Mouse (Mus musculus) brain, adult 10 weeks (tissue): ENCODE measurements around the gene Coro1b. TPM values are rescaled to one million over a fixed set of nuclear protein-coding genes. Genes with fewer than 3 reads are reported as not detected.

ENCODE experiments used
- polyA plus RNA-seq: library from polyadenylated mRNA; stranded (reverse); fragments of 350-450 nt; fragmentation: Illumina TruSeq; extraction: RNeasy Lipid Tissue Mini Kit (QIAGEN cat#74804); gene quantifications from one replicate; pipeline ENCODE4 v1.2.3, GENCODE M21; 2015; ENCODE audit warnings: low read depth, low replicate concordance

Gene Coro1b
- polyA plus RNA-seq = 127 TPM

GRCm38 (mm10) chr19:4148491-4148806, at the start of gene Coro1b:
TSS of gene Coro1b (plus strand) at chr19:4148619.

GRCm38 (mm10) chr19:4099837-4100717, 48.3 kb upstream of the Coro1b start, which contains the start of gene Pitpnm1:
TSS of gene Pitpnm1 (plus strand) at chr19:4099998.

DNA sequence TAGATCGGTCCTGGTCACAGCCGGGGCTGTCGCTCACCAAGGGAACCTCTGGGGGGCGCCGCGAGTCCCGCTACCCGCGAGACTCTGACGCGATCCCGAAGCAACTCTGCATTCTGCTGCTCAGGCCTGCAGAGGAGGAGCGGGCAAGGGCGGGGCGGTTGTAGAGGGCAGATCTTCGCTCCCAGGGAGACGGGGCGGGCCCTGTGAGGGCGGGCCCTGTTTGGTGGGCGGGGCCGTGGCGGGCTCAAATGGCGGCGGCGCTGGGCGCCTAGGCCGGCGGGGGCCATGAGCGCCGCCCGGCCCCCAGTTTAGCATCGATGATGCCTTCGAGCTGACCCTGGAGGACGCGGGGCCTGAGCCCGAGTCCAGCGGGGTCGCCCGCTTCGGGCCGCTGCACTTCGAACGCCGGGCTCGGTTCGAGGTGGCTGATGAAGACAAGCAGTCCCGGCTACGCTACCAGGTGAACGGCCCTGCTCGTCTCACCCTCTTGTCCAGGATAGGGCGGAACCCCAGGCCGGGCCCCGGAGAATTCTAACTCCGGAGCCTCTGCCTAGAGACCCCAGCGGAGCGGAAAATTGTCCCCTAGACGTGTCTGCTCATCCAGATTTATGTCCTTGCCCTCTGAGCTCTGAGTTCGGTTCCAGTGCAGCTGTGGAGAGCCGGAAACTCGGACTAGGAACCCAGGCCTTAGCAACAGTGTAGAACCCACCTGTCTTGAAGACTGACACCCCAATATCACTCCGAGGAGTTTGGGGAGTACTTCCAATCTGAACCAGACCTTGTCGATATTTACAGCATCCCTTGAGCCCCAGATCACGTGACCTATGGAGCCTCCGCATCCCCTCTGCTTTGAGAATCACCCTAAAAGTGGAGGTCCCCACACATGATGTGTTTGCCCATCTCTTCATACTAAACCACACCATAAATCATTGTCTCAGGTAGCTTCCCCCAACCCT, 22.4 kb upstream of the Coro1b start, which contains the start of gene Aip:
Aip (minus strand) TSS at position 118 of the 956 bp plus-strand sequence.

DNA sequence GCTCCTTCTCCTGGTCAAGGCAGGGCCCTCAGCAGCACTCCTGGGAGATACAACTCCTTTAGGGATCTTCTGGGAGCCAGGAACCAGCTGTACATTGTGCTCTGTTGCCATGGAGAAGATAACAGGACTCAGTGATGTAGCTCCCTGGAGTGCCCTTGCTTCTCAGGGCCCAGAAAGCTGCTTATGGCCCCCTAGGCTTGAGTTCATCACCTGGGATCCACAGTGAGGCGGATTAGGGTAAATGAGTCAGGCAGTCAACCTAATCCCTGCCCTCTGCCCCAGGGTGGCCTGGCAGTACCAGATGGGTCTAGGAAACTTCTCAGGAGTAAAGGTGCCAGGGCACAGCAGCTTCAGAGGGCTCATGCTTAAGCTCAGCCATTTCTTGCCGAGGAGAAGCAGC, 9.0 kb upstream of the Coro1b start, which contains the start of gene Gpr152:
Gpr152 (plus strand) TSS at position 342 of the 400 bp plus-strand sequence.

DNA sequence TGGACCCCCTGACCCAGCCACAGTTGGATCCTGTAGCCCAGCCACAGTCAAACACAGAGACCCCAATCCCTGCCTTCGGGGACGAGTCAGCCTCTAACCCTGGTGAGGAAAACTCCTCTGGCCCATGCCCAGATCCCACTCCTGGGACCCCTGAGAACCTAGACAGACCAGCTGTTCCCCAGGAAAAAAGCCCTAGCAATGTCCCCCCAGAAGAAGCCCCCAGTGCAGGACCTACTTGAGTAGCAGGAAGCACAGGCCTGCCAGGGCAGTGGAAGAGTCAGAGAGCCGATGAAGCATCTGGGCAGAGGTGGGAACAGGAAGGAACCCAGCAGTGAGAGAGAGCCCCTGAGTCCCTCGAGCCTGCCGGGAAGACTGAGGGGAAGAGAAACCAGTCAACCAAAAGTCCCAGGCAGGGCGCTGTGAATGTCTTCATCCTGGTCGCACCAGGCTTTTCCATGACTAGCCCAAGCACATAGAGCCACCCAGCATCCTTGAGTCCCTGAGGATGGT, 4.6 kb upstream of the Coro1b start, which contains the start of gene Cabp4:
Cabp4 (minus strand) TSS at position 275 of the 510 bp plus-strand sequence.

DNA sequence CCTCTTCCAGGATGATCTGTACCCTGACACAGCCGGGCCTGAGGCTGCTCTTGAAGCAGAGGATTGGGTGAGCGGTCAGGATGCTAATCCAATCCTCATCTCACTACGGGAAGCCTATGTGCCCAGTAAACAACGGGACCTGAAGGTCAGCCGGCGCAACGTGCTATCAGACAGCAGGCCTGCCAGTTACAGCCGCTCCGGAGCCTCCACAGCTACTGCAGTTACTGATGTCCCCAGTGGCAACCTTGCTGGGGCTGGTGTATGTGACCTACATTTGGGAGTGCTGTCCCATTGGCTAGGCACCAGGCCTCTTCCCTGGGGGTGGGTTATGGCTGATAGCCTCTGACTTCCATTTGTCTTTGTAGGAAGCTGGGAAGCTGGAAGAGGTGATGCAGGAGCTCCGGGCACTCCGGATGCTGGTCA, 4.8 kb downstream of the Coro1b start, which contains the start of gene Ptprcap:
Ptprcap (plus strand) TSS at position 373 of the 423 bp plus-strand sequence.

DNA sequence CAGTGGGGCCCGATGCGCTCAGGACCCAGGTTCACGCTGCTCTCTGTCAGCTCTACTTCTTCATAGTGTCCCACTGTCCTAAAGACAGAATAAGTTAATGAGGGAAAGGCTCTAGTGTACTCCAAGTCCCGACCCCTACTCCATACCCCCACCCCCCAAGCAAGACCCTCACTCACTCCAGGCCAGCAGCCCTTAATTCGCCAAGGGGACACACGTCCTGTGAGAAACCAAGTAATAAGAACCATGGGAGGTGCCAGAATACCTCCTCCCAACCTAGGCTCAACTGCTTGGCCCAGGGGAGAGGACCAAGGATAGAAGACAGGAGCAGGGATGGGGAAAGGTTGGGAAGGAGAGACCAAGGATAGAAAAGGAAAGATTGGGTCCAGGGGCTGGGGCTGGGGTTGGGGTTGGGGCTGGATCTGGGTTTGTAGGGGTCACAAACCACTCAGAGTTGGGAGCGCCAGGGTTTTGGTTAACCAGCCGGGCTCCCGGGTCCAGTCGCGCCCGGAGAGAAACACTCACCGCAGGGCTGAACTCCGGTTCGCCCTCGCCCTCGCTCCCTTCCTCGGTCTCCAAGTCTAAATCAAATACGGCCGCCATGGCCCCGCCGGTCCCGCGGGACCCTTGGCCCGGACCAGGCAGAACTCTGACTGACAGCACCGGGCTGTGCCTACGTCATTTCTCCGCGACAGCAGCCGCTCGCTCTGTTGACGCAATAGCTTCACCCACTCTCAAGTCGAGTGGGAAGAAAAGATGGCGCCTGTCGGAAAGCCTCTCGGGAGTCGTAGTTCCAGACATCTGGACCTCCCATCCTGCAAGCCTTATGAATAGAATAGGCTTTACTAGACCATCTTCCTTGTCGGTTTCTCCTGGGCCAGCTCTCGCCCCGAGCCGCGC, 14.5 kb downstream of the Coro1b start, which contains the start of gene Rps6kb2:
Rps6kb2 (minus strand) TSS at position 709 of the 897 bp plus-strand sequence.

GRCm38 (mm10) chr19:4175368-4175947, 27.0 kb downstream of the Coro1b start, which contains the start of gene Carns1:
TSS of gene Carns1 (minus strand) at chr19:4175479.

GRCm38 (mm10) chr19:4190831-4191334, 42.5 kb downstream of the Coro1b start, which contains the start of gene Tbc1d10c:
TSS of gene Tbc1d10c (minus strand) at chr19:4191284.

GRCm38 (mm10) chr19:4191528-4192250, 43.3 kb downstream of the Coro1b start, which contains the start of gene Ppp1ca:
TSS of gene Ppp1ca (plus strand) at chr19:4192065.

DNA sequence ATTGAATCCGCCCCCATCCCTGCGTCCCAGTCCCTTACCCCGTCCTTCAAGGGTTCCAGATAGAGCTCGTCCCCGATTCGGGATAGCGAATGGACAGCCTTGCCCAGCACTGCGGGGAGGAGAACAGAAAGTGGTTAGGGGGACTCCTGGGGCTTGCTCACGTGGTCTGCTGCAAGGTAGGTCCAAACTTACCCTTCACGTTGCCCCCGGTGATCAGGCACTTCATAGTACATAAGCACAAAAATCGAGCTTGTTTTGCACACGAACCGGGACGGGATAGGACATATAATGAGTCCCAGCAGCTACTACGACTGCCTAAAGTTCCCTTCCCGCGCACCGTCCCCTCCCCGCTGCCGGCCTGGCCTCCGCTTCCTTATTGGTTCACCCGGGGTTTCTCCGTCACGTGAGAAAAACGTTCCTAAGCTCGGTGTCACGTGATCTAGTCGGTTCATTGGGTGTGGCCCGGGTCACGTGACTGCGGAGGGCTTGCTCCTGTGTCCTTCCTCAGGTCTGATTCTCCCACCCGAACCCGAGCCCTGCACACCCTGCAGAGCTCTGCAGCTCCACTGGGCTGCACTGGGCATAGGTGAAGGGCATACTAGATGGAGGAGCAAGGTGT, 53.0 kb downstream of the Coro1b start, which contains the start of gene Rad9a:
Rad9a (minus strand) TSS at position 372 of the 619 bp plus-strand sequence.

Other genes starting within 250 kb of the Coro1b start
- gene Tcirg1, start 241.5 kb upstream of the Coro1b start, polyA plus RNA-seq = 14.5 TPM
- gene Ndufs8, start 235.8 kb upstream of the Coro1b start, polyA plus RNA-seq = 305 TPM
- 4.3 TPM for gene Aldh3b1, start 218.8 kb upstream of the Coro1b start, polyA plus RNA-seq
- 16.0 TPM for gene Unc93b1, start 213.4 kb upstream of the Coro1b start, polyA plus RNA-seq
- not detected for gene Aldh3b3, start 190.0 kb upstream of the Coro1b start, polyA plus RNA-seq
- gene Aldh3b2, start 176.3 kb upstream of the Coro1b start, polyA plus RNA-seq = 1.4 TPM
- gene Acy3, start 162.0 kb upstream of the Coro1b start, polyA plus RNA-seq = 4.0 TPM
- not detected for gene Tbx10, start 155.9 kb upstream of the Coro1b start, polyA plus RNA-seq
- 15.1 TPM for gene Nudt8, start 148.0 kb upstream of the Coro1b start, polyA plus RNA-seq
- 2.0 TPM for gene Gm49405, start 148.0 kb upstream of the Coro1b start, polyA plus RNA-seq
- 5.7 TPM for gene Doc2g, start 145.3 kb upstream of the Coro1b start, polyA plus RNA-seq
- gene Ndufv1, start 135.8 kb upstream of the Coro1b start, polyA plus RNA-seq = 236 TPM
- 465 TPM for gene Gstp1, start 110.6 kb upstream of the Coro1b start, polyA plus RNA-seq
- 1.5 TPM for gene Gstp2, start 102.6 kb upstream of the Coro1b start, polyA plus RNA-seq
- not detected for gene Gstp3, start 89.0 kb upstream of the Coro1b start, polyA plus RNA-seq
- not detected for gene Cabp2, start 67.0 kb upstream of the Coro1b start, polyA plus RNA-seq
- gene Cdk2ap2, start 51.4 kb upstream of the Coro1b start, polyA plus RNA-seq = 37.6 TPM
- 122 TPM for gene Pitpnm1, start 48.6 kb upstream of the Coro1b start, polyA plus RNA-seq
- 183 TPM for gene Aip, start 22.8 kb upstream of the Coro1b start, polyA plus RNA-seq
- 0.10 TPM for gene Gpr152, start 8.8 kb upstream of the Coro1b start, polyA plus RNA-seq
- gene Cabp4, start 4.6 kb upstream of the Coro1b start, polyA plus RNA-seq = not detected
- gene Ptprcap, start 5.0 kb downstream of the Coro1b start, polyA plus RNA-seq = 1.5 TPM
- gene Rps6kb2, start 14.7 kb downstream of the Coro1b start, polyA plus RNA-seq = 45.8 TPM
- gene Carns1, start 26.9 kb downstream of the Coro1b start, polyA plus RNA-seq = 13.7 TPM
- gene Tbc1d10c, start 42.7 kb downstream of the Coro1b start, polyA plus RNA-seq = 1.2 TPM
- 454 TPM for gene Ppp1ca, start 43.4 kb downstream of the Coro1b start, polyA plus RNA-seq
- 10.9 TPM for gene Rad9a, start 53.0 kb downstream of the Coro1b start, polyA plus RNA-seq
- 0.59 TPM for gene Clcf1, start 65.6 kb downstream of the Coro1b start, polyA plus RNA-seq
- not detected for gene AC109138.7, start 65.7 kb downstream of the Coro1b start, polyA plus RNA-seq
- gene Pold4, start 83.3 kb downstream of the Coro1b start, polyA plus RNA-seq = 29.6 TPM
- 58.5 TPM for gene Ssh3, start 120.6 kb downstream of the Coro1b start, polyA plus RNA-seq
- 55.6 TPM for gene Ankrd13d, start 134.5 kb downstream of the Coro1b start, polyA plus RNA-seq
- 184 TPM for gene Grk2, start 157.6 kb downstream of the Coro1b start, polyA plus RNA-seq
- 41.1 TPM for gene Kdm2a, start 249.7 kb downstream of the Coro1b start, polyA plus RNA-seq